Mouse (Mus musculus): ENCODE results near the gene Mfsd6l. TPM values are rescaled to one million over a fixed set of nuclear protein-coding genes. Genes with fewer than 3 reads are reported as not detected.

Gene Mfsd6l
- polyA plus RNA-seq (2012; rRNA removed): 0.70 and 0.80 TPM in 2 replicates

DNA sequence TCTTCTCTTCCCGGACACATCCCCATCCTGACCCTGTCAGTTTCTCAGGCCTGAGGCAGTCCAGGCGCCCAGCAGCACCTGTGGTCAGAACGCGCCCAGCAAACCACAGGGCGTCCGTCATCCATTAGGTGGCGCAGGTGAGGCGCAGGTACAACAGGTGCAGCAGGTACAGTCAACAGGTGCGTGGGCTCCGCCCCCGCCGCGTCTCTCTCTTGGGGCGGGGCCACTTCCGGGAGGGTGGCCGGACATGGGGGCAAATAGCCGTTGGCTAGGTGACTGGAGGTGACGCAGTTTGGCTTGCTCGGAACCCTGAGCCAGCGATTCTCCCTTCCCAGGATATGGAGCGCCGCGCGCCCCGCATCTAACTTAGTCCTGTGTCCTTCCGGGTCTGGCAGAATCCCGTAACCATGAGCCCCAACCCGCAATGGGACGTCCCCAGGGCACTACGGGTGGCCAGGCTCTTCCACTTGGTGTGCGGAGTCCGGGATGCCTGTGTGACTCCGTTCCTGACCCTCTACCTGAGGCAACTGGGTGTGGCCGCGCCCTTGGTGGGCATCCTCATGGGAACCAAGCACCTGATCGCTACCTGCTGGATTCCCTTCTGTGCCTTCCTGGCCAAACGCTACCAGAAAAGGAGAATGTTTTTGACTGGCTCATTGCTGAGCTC is at the start of gene Mfsd6l:
Gene Mfsd6l (plus strand): TSS at position 269 of the 667 bp plus-strand sequence.

DNA sequence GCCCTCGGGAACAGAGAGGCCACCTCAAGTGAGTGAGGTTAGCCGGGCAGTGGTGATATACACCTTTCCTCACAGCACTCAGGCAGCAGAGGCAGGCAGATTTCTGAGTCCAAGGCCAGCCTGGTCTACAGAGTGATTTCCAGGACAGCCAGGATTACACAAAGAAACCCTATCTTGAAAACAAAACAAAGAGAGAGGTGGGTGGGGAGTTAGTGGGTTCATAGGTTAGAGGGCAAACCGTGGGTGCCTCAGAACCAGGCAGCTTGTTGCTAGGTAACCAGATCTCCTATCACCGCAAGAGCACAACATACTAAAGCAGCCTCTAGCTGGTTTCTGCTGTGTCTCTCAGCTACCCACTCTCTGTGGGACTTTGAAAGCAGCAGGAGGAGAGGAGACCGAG is 30.7 kb downstream of the Mfsd6l start, which contains the start of gene Ccdc42:
Gene Ccdc42 (plus strand): TSS at position 301 of the 400 bp plus-strand sequence.

Other genes with a start within 250 kb of the Mfsd6l start
- gene Ntn1, start 155.4 kb upstream of the Mfsd6l start, polyA plus RNA-seq (2012; rRNA removed): 14.1 and 15.7 TPM in 2 replicates
- 2.1 and 2.6 TPM in 2 replicates for gene Pik3r5, start 124.1 kb upstream of the Mfsd6l start, polyA plus RNA-seq (2012; rRNA removed)
- gene Pik3r6, start 53.2 kb upstream of the Mfsd6l start, polyA plus RNA-seq (2012; rRNA removed): 1.2 and 1.3 TPM in 2 replicates
- gene Ccdc42, start 30.8 kb downstream of the Mfsd6l start, polyA plus RNA-seq (2012; rRNA removed): not detected in 2 replicates
- gene Myh10, start 135.4 kb downstream of the Mfsd6l start, polyA plus RNA-seq (2012; rRNA removed): 2.5 and 3.5 TPM in 2 replicates

All from stomach, adult 2 months (tissue).